Mouse (Mus musculus) myocyte (in vitro differentiated cells): ENCODE measurements at regions not wholly inside any gene's neighbourhood (a gene's known extent, or its start where the extent isn't known, plus 50 kb on each side); places are given as distances from the start of the nearest gene placed in this dataset.
"Not testable (repeated sequence)": the region's sequence is repeated elsewhere in the genome, so short reads cannot be mapped to it uniquely, and the experiment has no call there.

ENCODE experiments used
- H3K27me3 ChIP-seq: one replicate; pipeline ENCODE4 v1.6.1; 2011; ENCODE audit not compliant: control insufficient read depth, insufficient read depth, insufficient read length
- H3K36me3 ChIP-seq: one replicate; pipeline ENCODE4 v1.6.1; 2011; ENCODE audit not compliant: control insufficient read depth, insufficient read depth
- H3K4me2 ChIP-seq: one replicate; pipeline ENCODE4 v1.6.1; 2011; ENCODE audit warnings: low read depth, control low read depth
- H3K4me3 ChIP-seq: one replicate; pipeline ENCODE4 v1.5.1; 2011; ENCODE audit warnings: mild to moderate bottlenecking, control low read depth, moderate library complexity
- H3K79me2 ChIP-seq: one replicate; pipeline ENCODE4 v1.6.1; 2011; ENCODE audit not compliant: control insufficient read depth, insufficient read depth
- H3ac ChIP-seq: one replicate; pipeline ENCODE4 v1.6.1; 2011; ENCODE audit not compliant: control insufficient read depth, insufficient read length
- CEBPB ChIP-seq: IDR thresholded peaks from 2 replicates; pipeline ENCODE4 v1.6.1; 2011; ENCODE audit warnings: mild to moderate bottlenecking, moderate library complexity; ENCODE audit not compliant: poor library complexity, insufficient read depth, severe bottlenecking
- E2F4 ChIP-seq: IDR thresholded peaks from one replicate; pipeline ENCODE4 v1.6.1; 2011; ENCODE audit warnings: mild to moderate bottlenecking, control low read depth, moderate library complexity; ENCODE audit not compliant: insufficient read depth
- MAX ChIP-seq: IDR thresholded peaks from one replicate; pipeline ENCODE4 v1.6.1; 2011; ENCODE audit warnings: low read depth, mild to moderate bottlenecking, control low read depth
- MYOD1 ChIP-seq, 3 experiments: IDR thresholded peaks; one replicate each; pipeline ENCODE4 v1.6.1; 2011; ENCODE audit warnings: control low read depth in 2 of 3, low read depth in 2 of 3, mild to moderate bottlenecking in 2 of 3, moderate library complexity in 1 of 3; ENCODE audit not compliant: insufficient read length in 2 of 3, control insufficient read depth in 1 of 3
- MYOG ChIP-seq, 3 experiments: IDR thresholded peaks; one replicate each; pipeline ENCODE4 v1.6.1; 2011; ENCODE audit warnings: control low read depth in 2 of 3, low read depth in 2 of 3, mild to moderate bottlenecking in 2 of 3; ENCODE audit not compliant: insufficient read length in 2 of 3, control insufficient read depth in 1 of 3, insufficient read depth in 1 of 3
- POLR2A ChIP-seq: IDR thresholded peaks from one replicate; pipeline ENCODE4 v1.6.1; 2011; ENCODE audit warnings: low read depth, mild to moderate bottlenecking, control low read depth, moderate library complexity; ENCODE audit not compliant: insufficient read length
- POLR2AphosphoS2 ChIP-seq: IDR thresholded peaks from one replicate; pipeline ENCODE4 v1.6.1; 2011; ENCODE audit warnings: low read depth, control low read depth; ENCODE audit not compliant: insufficient read length
- REST ChIP-seq: IDR thresholded peaks from one replicate; pipeline ENCODE4 v1.6.1; 2011; ENCODE audit warnings: mild to moderate bottlenecking, control low read depth, moderate library complexity; ENCODE audit not compliant: insufficient read depth, insufficient read length
- SRF ChIP-seq: IDR thresholded peaks from one replicate; pipeline ENCODE4 v1.6.1; 2011; ENCODE audit warnings: low read depth; ENCODE audit not compliant: control insufficient read depth, insufficient read length
- TCF12 ChIP-seq: IDR thresholded peaks from one replicate; pipeline ENCODE4 v1.6.1; 2011; ENCODE audit warnings: mild to moderate bottlenecking, control low read depth; ENCODE audit not compliant: poor library complexity, insufficient read depth, severe bottlenecking
- TCF3 ChIP-seq: IDR thresholded peaks from one replicate; pipeline ENCODE4 v1.6.1; 2011; ENCODE audit warnings: low read depth, control low read depth; ENCODE audit not compliant: insufficient read length
- USF1 ChIP-seq: IDR thresholded peaks from one replicate; pipeline ENCODE4 v1.6.1; 2011; ENCODE audit warnings: low read depth, mild to moderate bottlenecking, control low read depth, moderate library complexity

- H3K27me3 ChIP-seq, result peaks cover 16% of the 10 kb centered on the region
- not testable (repeated sequence) for H3K4me2 ChIP-seq, H3K4me3 ChIP-seq
Observed at GRCm38 (mm10) chr12:77526581-77526980, 288.7 kb downstream of the Fut8 start.

GRCm38 (mm10) chr12:77527499-77527898 lies 289.6 kb downstream of the Fut8 start:
- peaks cover 17% of the 10 kb centered on the region for H3K27me3 ChIP-seq
- H3K36me3 ChIP-seq, result no peaks in the 10 kb centered on the region
- no peak overlapping the region for H3K4me3 ChIP-seq
- H3K4me2 ChIP-seq, result no peak overlapping the region
- TF ChIP-seq TCF12, result no peak
- no peak for TF ChIP-seq TCF3
- no peak for TF ChIP-seq E2F4
- no peak for TF ChIP-seq MYOG (IDR thresholded peaks at IDR 0.05; ENCODE audit: control insufficient read depth in 1 of 3, insufficient read depth in 1 of 3, insufficient read length in 2 of 3, low read depth in 2 of 3)
- no peak for TF ChIP-seq REST
- no peak for TF ChIP-seq POLR2A
- no peak for TF ChIP-seq CEBPB
- TF ChIP-seq MAX, result no peak
- TF ChIP-seq USF1, result no peak
- TF ChIP-seq POLR2AphosphoS2, result no peak
- no peak for TF ChIP-seq SRF
- TF ChIP-seq MYOD1 (IDR thresholded peaks at IDR 0.05; ENCODE audit: control insufficient read depth in 1 of 3, insufficient read length in 2 of 3, low read depth in 2 of 3), result no peak
- H3ac ChIP-seq, result no peak overlapping the region
- H3K79me2 ChIP-seq, result no peaks in the 10 kb centered on the region

More at GRCm38 (mm10) chr12:77526581-77526980, 288.7 kb downstream of the Fut8 start:
- H3K79me2 ChIP-seq, H3ac ChIP-seq, H3K36me3 ChIP-seq: not testable (repeated sequence)

- TF ChIP-seq MAX, result no peak
- no peak for TF ChIP-seq TCF3
- TF ChIP-seq POLR2A, result no peak
- no peak for TF ChIP-seq SRF
- no peak for TF ChIP-seq REST
- TF ChIP-seq POLR2AphosphoS2, result no peak
- TF ChIP-seq TCF12, result no peak
- TF ChIP-seq CEBPB, result no peak
- no peak for TF ChIP-seq USF1
- no peak for TF ChIP-seq MYOD1 (IDR thresholded peaks at IDR 0.05; ENCODE audit: control insufficient read depth in 1 of 3, insufficient read length in 2 of 3, low read depth in 2 of 3)
- no peak for TF ChIP-seq MYOG (IDR thresholded peaks at IDR 0.05; ENCODE audit: control insufficient read depth in 1 of 3, insufficient read depth in 1 of 3, insufficient read length in 2 of 3, low read depth in 2 of 3)
- no peak overlapping the region for H3K4me2 ChIP-seq
- H3K36me3 ChIP-seq, result no peaks in the 10 kb centered on the region
- H3K79me2 ChIP-seq, result no peaks in the 10 kb centered on the region
- H3K27me3 ChIP-seq, result peaks cover 20% of the 10 kb centered on the region
- no peak overlapping the region for H3ac ChIP-seq
- H3K4me3 ChIP-seq, result no peak overlapping the region
Observed at GRCm38 (mm10) chr12:77527953-77528865, 290.3 kb downstream of the Fut8 start.

GRCm38 (mm10) chr12:77528868-77529271 lies 290.9 kb downstream of the Fut8 start:
- TF ChIP-seq MYOG (IDR thresholded peaks at IDR 0.05; ENCODE audit: control insufficient read depth in 1 of 3, insufficient read depth in 1 of 3, insufficient read length in 2 of 3, low read depth in 2 of 3) (no peak), MYOD1 (IDR thresholded peaks at IDR 0.05; ENCODE audit: control insufficient read depth in 1 of 3, insufficient read length in 2 of 3, low read depth in 2 of 3) (no peak), USF1 (no peak), REST (no peak)
- Histone ChIP-seq H3ac (no peak overlapping the region), H3K36me3 (no peaks in the 10 kb centered on the region), H3K4me2 (no peak overlapping the region), H3K79me2 (no peaks in the 10 kb centered on the region), H3K4me3 (no peak overlapping the region), H3K27me3 (peaks cover 20% of the 10 kb centered on the region)

- TF ChIP-seq POLR2AphosphoS2 (no peak), POLR2A (no peak), MYOD1 (IDR thresholded peaks at IDR 0.05; ENCODE audit: control insufficient read depth in 1 of 3, insufficient read length in 2 of 3, low read depth in 2 of 3) (no peak)
- Histone ChIP-seq H3K4me3 (no peak overlapping the region), H3K79me2 (no peaks in the 10 kb centered on the region), H3K36me3 (no peaks in the 10 kb centered on the region), H3ac (no peak overlapping the region), H3K27me3 (peaks cover 20% of the 10 kb centered on the region), H3K4me2 (no peak overlapping the region)
Observed at GRCm38 (mm10) chr12:77529414-77529813, 291.5 kb downstream of the Fut8 start.
